Mouse (Mus musculus) kidney, adult 2 months (tissue): ENCODE results near the gene Dhh.

ENCODE experiments used
- CTCF ChIP-seq: fragments of 200-500 bp; conservative IDR thresholded peaks from 2 replicates; pipeline ENCODE4 v1.5.1; 2011; ENCODE audit warnings: low read depth, mild to moderate bottlenecking, control low read depth, low read length, moderate library complexity, mixed read lengths; ENCODE audit not compliant: insufficient read depth, insufficient read length
- POLR2A ChIP-seq: fragments of 200-500 bp; IDR thresholded peaks from one replicate; pipeline ENCODE4 v1.6.1; 2011; ENCODE audit warnings: low read depth, low read length, control low read depth

DNA sequence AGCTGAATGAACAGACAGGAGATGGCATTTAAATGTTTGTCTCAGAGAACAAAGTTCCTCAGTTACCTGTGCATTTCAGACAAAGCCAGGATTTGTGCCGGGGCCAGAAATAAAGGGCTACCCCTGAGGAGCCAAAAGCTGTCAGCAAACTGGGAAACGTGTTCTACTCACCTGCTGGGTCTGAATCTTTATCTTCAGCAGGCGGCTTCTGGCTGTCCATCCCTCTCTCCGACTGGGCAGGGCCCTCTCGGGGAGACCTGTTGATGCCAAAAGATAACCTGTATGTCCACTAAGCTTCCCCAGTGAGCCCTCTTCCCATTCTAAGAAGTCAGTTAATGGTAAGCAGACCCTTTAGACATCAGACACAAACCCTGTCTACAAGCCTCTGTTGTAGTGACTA is 31.8 kb downstream of the Dhh start:
- TF ChIP-seq CTCF = no peak
- TF ChIP-seq POLR2A = no peak
